Mouse (Mus musculus): Measurements from ENCODE around the gene Gm9195. TPM values are rescaled to one million over a fixed set of nuclear protein-coding genes. Genes with fewer than 3 reads are reported as not detected.

The Gm9195 gene
- polyA plus RNA-seq, 1 experiment from 2014 or later: not detected

DNA sequence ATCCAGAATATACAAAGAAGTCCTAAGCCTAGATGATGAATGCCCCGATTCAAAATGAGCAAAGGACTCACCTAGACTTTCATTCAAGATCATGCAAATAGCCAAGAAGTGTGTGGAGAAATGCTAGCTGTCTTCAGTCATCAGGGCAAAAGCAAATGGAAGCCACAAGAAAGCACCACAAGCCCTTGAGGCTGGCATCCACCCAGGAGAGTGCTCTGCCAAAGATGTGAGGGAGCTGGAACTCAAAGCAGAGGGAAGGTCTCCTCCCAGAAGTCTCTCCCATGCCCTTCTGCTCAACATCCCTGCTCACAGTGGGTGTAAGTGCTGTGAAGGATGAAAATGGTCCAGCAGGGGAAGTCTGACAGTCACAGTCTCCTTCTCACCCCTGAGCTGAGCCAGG, 52.7 kb downstream of the Gm9195 start:
- Histone ChIP-seq H3K27me3 (ENCODE audit: control insufficient read depth, insufficient read depth, low read length) (no peaks in the 10 kb centered on the region), H3K27ac (replicated peaks; ENCODE audit: low read depth, low read length) (no peak overlapping the region), H3K4me1 (ENCODE audit: control insufficient read depth, insufficient read depth, low read length) (no peaks in the 10 kb centered on the region), H3K4me2 (ENCODE audit: low read depth, low read length) (no peak overlapping the region), H3K9me3 (replicated peaks; ENCODE audit: control insufficient read depth, low read length) (no peaks in the 10 kb centered on the region), H3K4me3 (ENCODE audit: low read depth, low read length) (no peak overlapping the region), H3K36me3 (replicated peaks; ENCODE audit: control insufficient read depth, insufficient read depth, low read depth, low read length) (no peaks in the 10 kb centered on the region), H3K9ac (replicated peaks; ENCODE audit: low read length) (no peak overlapping the region)
- ATAC-seq (replicated peaks; ENCODE audit: insufficient number of reproducible peaks, low FRiP score, low TSS enrichment, low read depth) (no peak), DNase-seq (ENCODE audit: low spot score) (no peak)
- WGBS: 90% methylated on average over 1 of the region's 1 CpGs

DNA sequence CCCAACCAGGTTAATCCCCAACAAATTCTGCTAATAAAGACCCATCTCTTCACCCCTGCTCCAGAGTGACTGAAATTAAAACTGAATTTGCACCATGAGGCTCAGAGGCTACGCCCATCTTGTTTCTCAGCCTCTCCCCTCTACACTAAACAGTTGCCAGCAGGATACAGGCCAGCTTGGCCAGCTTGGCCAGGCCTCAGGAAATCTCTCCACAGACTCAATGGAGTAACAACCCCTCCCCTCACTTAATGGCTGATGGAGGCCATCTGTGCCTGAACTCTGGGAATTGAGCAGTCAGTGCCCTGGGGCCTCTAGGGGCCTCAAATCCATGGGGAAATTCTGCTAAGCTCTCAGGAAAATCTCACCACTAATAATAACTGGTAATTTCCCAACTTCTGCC, 101.9 kb downstream of the Gm9195 start:
- peak; percentile 62 for ATAC-seq (replicated peaks; ENCODE audit: insufficient number of reproducible peaks, low FRiP score, low TSS enrichment, low read depth)
- Histone ChIP-seq H3K9ac (replicated peaks; ENCODE audit: low read length) (no peak overlapping the region), H3K4me3 (ENCODE audit: low read depth, low read length) (no peak overlapping the region), H3K4me1 (ENCODE audit: control insufficient read depth, insufficient read depth, low read length) (no peaks in the 10 kb centered on the region), H3K4me2 (ENCODE audit: low read depth, low read length) (no peak overlapping the region), H3K36me3 (replicated peaks; ENCODE audit: control insufficient read depth, insufficient read depth, low read depth, low read length) (no peaks in the 10 kb centered on the region), H3K27ac (replicated peaks; ENCODE audit: low read depth, low read length) (no peak overlapping the region), H3K9me3 (replicated peaks; ENCODE audit: control insufficient read depth, low read length) (no peaks in the 10 kb centered on the region), H3K27me3 (ENCODE audit: control insufficient read depth, insufficient read depth, low read length) (no peaks in the 10 kb centered on the region)
- peak; percentile 62 for DNase-seq (ENCODE audit: low spot score)
- 50% methylated on average over 1 of the region's 1 CpGs for WGBS

DNA sequence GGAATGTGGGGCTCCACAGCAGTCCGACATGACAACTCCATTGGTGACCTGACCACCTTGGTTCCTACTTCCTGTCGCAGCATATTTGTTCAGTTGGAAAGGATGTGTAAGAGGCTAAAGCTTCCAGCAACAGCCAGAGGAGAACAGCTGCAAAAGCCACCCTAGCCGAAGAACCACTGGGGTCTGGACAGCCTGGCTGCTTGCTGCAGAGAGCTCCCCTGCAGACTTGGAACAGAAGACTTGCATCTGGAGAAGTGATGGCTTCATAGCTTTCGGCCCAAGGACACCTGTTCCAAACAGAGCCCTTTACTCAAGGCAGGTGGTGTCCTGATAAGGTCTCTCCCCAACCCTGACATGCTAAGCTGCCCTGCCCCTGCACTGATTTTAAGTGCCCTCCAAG, 102.3 kb downstream of the Gm9195 start:
- no peak for ATAC-seq (replicated peaks; ENCODE audit: insufficient number of reproducible peaks, low FRiP score, low TSS enrichment, low read depth)
- 76% methylated on average over 4 of the region's 4 CpGs for WGBS
- H3K36me3 ChIP-seq (replicated peaks; ENCODE audit: control insufficient read depth, insufficient read depth, low read depth, low read length): no peaks in the 10 kb centered on the region
- no peak overlapping the region for H3K9ac ChIP-seq (replicated peaks; ENCODE audit: low read length)
- no peaks in the 10 kb centered on the region for H3K27me3 ChIP-seq (ENCODE audit: control insufficient read depth, insufficient read depth, low read length)
- H3K9me3 ChIP-seq (replicated peaks; ENCODE audit: control insufficient read depth, low read length): no peaks in the 10 kb centered on the region
- no peak overlapping the region for H3K4me2 ChIP-seq (ENCODE audit: low read depth, low read length)
- no peak overlapping the region for H3K4me3 ChIP-seq (ENCODE audit: low read depth, low read length)
- H3K27ac ChIP-seq (replicated peaks; ENCODE audit: low read depth, low read length): no peak overlapping the region
- no peaks in the 10 kb centered on the region for H3K4me1 ChIP-seq (ENCODE audit: control insufficient read depth, insufficient read depth, low read length)
- no peak for DNase-seq (ENCODE audit: low spot score)

DNA sequence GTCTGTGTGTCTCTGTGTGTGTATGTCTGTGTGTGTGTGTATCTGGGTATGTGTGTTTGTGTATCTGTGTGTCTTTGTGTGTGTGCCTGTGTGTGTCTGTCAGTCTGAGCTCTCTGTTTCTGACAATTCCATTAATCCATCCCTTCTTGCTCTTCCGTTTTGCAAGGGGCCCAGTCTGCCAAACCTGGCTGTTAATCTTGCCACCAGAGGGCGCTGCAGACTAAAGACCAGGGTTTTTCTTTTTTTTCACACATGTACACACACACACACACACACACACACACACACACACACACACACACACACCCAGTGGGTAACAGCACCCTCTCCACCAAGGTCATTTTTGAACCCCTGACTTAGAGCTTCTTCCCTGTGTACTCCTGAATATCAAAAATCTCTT, 114.4 kb downstream of the Gm9195 start:
- H3K27ac ChIP-seq (replicated peaks; ENCODE audit: low read depth, low read length): no peak overlapping the region
- WGBS: 6% methylated on average over 2 of the region's 2 CpGs
- no peaks in the 10 kb centered on the region for H3K36me3 ChIP-seq (replicated peaks; ENCODE audit: control insufficient read depth, insufficient read depth, low read depth, low read length)
- H3K27me3 ChIP-seq (ENCODE audit: control insufficient read depth, insufficient read depth, low read length): no peaks in the 10 kb centered on the region
- H3K4me2 ChIP-seq (ENCODE audit: low read depth, low read length): no peak overlapping the region
- ATAC-seq (replicated peaks; ENCODE audit: insufficient number of reproducible peaks, low FRiP score, low TSS enrichment, low read depth) (no peak), DNase-seq (ENCODE audit: low spot score) (peak; percentile 61)
- H3K4me3 ChIP-seq (ENCODE audit: low read depth, low read length): no peak overlapping the region
- no peak overlapping the region for H3K9ac ChIP-seq (replicated peaks; ENCODE audit: low read length)
- no peaks in the 10 kb centered on the region for H3K4me1 ChIP-seq (ENCODE audit: control insufficient read depth, insufficient read depth, low read length)
- H3K9me3 ChIP-seq (replicated peaks; ENCODE audit: control insufficient read depth, low read length): no peaks in the 10 kb centered on the region

Other genes starting within 250 kb of the Gm9195 start
- gene Fndc3a, start 218.2 kb upstream of the Gm9195 start, polyA plus RNA-seq (2014; fragmentation: Nextera tagmentation; extraction: Ambion mirVana): 39.7 and 40.2 TPM in 2 replicates

All from embryonic facial prominence, embryonic 11.5 days (tissue).